Mouse (Mus musculus) stomach, postnatal 0 days (tissue): ENCODE measurements at regions not wholly inside any gene's neighbourhood (a gene's known extent, or its start where the extent isn't known, plus 50 kb on each side); places are given as distances from the start of the nearest gene placed in this dataset.

Experiments used
- ATAC-seq: fragments of 200-750 bp; cut with Nextera tagmentation; 2 replicates; pipeline ENCODE4 v1.8.0; 2017; ENCODE audit not compliant: low FRiP score, low TSS enrichment
- DNase-seq: peaks from one replicate; pipeline ENCODE4 v3.0.0-alpha.2; 2016; ENCODE audit warnings: low spot score
- H3K27ac ChIP-seq: fragments of 300-500 bp; sonication (generic); replicated peaks from 2 replicates; pipeline ENCODE4 v1.5.1; 2014; ENCODE audit warnings: mild to moderate bottlenecking, control low read depth
- H3K27me3 ChIP-seq: fragments of 300-500 bp; sonication (generic); 2 replicates; pipeline ENCODE4 v1.6.1; 2014; ENCODE audit warnings: low read length; ENCODE audit not compliant: control insufficient read depth, insufficient read depth
- H3K36me3 ChIP-seq: fragments of 300-500 bp; sonication (generic); 2 replicates; pipeline ENCODE4 v1.6.1; 2014; ENCODE audit warnings: low read length, mixed read lengths; ENCODE audit not compliant: control insufficient read depth, insufficient read depth
- H3K4me1 ChIP-seq: fragments of 300-500 bp; sonication (generic); replicated peaks from 2 replicates; pipeline ENCODE4 v1.6.1; 2014; ENCODE audit warnings: antibody characterized with exemption; ENCODE audit not compliant: control insufficient read depth, insufficient read depth
- H3K4me2 ChIP-seq: fragments of 300-500 bp; sonication (generic); replicated peaks from 2 replicates; pipeline ENCODE4 v1.6.1; 2014; ENCODE audit warnings: low read depth, mild to moderate bottlenecking, control low read depth, moderate library complexity
- H3K4me3 ChIP-seq: fragments of 300-500 bp; sonication (generic); 2 replicates; pipeline ENCODE4 v1.5.1; 2014; ENCODE audit warnings: low read depth, low read length, control low read depth
- H3K9ac ChIP-seq: fragments of 300-500 bp; sonication (generic); 2 replicates; pipeline ENCODE4 v1.6.1; 2014; ENCODE audit warnings: mild to moderate bottlenecking, low read length, control low read depth, mixed read lengths
- H3K9me3 ChIP-seq: fragments of 300-500 bp; sonication (generic); 2 replicates; pipeline ENCODE4 v1.6.1; 2016; ENCODE audit warnings: low read length; ENCODE audit not compliant: control insufficient read depth
- CTCF ChIP-seq: IDR thresholded peaks from 2 replicates; pipeline ENCODE4 v1.5.1; 2016; ENCODE audit warnings: antibody characterized with exemption, low read depth, mild to moderate bottlenecking, moderate library complexity
- EP300 ChIP-seq: optimal IDR thresholded peaks from 2 replicates; pipeline ENCODE3; 2016; ENCODE audit warnings: antibody characterized with exemption
- WGBS: fragments of 180-500 bp; shearing (Covaris S2); extraction: QIAGEN DNeasy Blood & Tissue Kit; methylation state at CpG from one replicate; pipeline ENCODE4 v1.1.7; 2014; 5-methylcytosine and 5-hydroxymethylcytosine counted together

DNA sequence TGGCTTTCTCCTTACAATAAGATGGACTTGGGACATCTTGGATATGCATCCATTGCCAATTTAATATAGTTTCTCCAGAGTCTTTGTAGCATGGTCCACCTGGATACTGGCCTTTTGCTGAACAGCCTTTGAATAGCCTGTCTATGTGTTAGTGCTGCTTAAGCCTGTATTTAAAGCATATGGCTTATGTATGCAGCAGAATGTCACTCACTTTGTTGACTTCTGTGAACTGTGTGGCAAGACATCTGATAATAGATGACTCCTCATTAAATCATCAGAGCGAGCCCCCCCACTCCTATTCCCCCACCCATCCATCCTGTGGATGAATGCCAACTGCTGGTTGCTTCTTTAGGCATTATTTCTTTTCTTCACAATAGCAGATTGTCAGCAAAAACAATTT is 268.2 kb upstream of the Bmp2 start:
- TF ChIP-seq CTCF (no peak), EP300 (no peak)
- H3K36me3 ChIP-seq = no peaks in the 10 kb centered on the region
- no peaks in the 10 kb centered on the region for H3K27me3 ChIP-seq
- no peak overlapping the region for H3K9ac ChIP-seq
- H3K4me3 ChIP-seq = no peak overlapping the region
- no peak overlapping the region for H3K4me2 ChIP-seq
- DNase-seq (no peak), ATAC-seq (no peak)
- 43% methylated on average over 1 of the region's 1 CpGs for WGBS
- H3K4me1 ChIP-seq = no peaks in the 10 kb centered on the region
- no peaks in the 10 kb centered on the region for H3K9me3 ChIP-seq
- H3K27ac ChIP-seq = no peak overlapping the region

DNA sequence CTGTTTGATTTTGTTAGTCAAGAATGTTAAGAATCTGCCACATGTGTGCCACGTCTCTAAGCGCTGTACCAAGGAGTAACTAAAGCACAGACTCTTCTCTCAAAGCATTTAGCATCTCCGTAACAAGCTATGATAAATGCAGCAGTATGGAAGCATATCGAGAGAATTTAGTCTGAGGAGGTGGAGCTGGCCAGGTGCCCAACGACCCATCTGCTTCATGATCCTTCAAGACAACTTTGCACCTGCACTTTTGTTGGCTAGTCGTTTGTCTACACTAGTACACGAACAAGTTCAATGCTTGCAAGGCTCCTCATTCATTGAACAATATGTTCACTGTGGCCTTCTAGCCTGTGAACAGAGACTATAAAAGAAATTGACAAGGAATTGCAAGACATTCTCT is 257.8 kb upstream of the Bmp2 start:
- Histone ChIP-seq H3K4me1 (no peaks in the 10 kb centered on the region), H3K27me3 (no peaks in the 10 kb centered on the region), H3K36me3 (no peaks in the 10 kb centered on the region), H3K4me2 (no peak overlapping the region), H3K9me3 (no peaks in the 10 kb centered on the region), H3K4me3 (no peak overlapping the region), H3K9ac (no peak overlapping the region), H3K27ac (no peak overlapping the region)
- 59% methylated on average over 7 of the region's 7 CpGs for WGBS
- ATAC-seq (no peak), DNase-seq (no peak)
- no peak for TF ChIP-seq CTCF
- no peak for TF ChIP-seq EP300

GRCm38 (mm10) chr2:133305936-133306335 is 246.0 kb upstream of the Bmp2 start:
- no peak overlapping the region for H3K4me3 ChIP-seq
- H3K27me3 ChIP-seq = no peaks in the 10 kb centered on the region
- H3K4me1 ChIP-seq = no peaks in the 10 kb centered on the region
- no peak overlapping the region for H3K4me2 ChIP-seq
- peak; percentile 19 for DNase-seq
- no peaks in the 10 kb centered on the region for H3K36me3 ChIP-seq
- no peak overlapping the region for H3K9ac ChIP-seq
- TF ChIP-seq EP300 (no peak), CTCF (no peak)
- WGBS = 67% methylated on average over 3 of the region's 3 CpGs
- H3K27ac ChIP-seq = no peak overlapping the region
- no peak for ATAC-seq
- H3K9me3 ChIP-seq = no peaks in the 10 kb centered on the region

GRCm38 (mm10) chr2:133311001-133311400 is 241.0 kb upstream of the Bmp2 start:
- Histone ChIP-seq H3K27ac (no peak overlapping the region), H3K9me3 (no peaks in the 10 kb centered on the region), H3K4me2 (no peak overlapping the region), H3K27me3 (no peaks in the 10 kb centered on the region), H3K9ac (no peak overlapping the region), H3K36me3 (no peaks in the 10 kb centered on the region), H3K4me1 (no peaks in the 10 kb centered on the region), H3K4me3 (no peak overlapping the region)
- TF ChIP-seq EP300 = no peak
- no peak for TF ChIP-seq CTCF
- no peak for DNase-seq
- no peak for ATAC-seq
- WGBS = 70% methylated on average over 1 of the region's 1 CpGs

DNA sequence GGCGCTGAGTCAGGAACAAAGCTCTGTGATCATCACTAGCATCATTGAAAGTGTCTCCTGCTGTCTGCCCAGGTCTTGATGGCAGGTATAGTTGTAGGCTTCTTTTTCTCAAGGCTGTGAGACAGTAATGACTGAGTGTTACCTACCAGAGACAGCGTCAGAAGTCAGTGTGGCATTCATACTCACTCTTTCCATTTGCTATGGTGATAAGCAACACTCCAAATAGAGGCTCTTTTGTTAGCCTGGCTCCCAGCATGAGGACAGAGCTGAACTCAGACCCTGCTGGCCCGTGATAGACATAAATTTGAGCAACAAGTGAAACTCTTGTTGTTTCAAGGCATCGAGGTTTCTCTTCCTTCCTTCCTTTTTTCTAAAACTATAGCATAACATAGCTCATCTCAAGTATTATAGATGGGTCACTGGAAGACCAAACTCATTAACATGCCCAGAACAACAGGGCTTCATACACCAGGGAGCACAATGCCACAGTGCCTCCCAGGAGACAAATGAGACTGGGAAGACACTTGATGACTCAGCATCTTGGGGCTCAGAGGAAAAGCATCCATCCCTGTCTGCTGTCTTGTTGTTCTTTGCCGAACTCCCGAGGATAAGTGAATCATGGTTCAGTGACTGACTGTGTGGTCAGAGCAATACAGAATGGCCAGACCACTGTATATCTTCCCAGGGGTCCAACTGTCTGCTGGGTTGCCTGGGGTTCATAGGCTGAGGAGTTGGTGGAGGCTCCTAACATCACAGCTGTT is 225.5 kb upstream of the Bmp2 start:
- Histone ChIP-seq H3K4me3 (no peak overlapping the region), H3K27ac (no peak overlapping the region), H3K27me3 (no peaks in the 10 kb centered on the region), H3K9me3 (no peaks in the 10 kb centered on the region), H3K36me3 (no peaks in the 10 kb centered on the region), H3K9ac (no peak overlapping the region), H3K4me2 (no peak overlapping the region), H3K4me1 (no peaks in the 10 kb centered on the region)
- no peak for DNase-seq
- 58% methylated on average over 6 of the region's 6 CpGs for WGBS
- TF ChIP-seq EP300 (no peak), CTCF (no peak)
- ATAC-seq = no peak

- DNase-seq (no peak), ATAC-seq (no peak)
- TF ChIP-seq EP300 (no peak), CTCF (no peak)
- Histone ChIP-seq H3K36me3 (no peaks in the 10 kb centered on the region), H3K9me3 (no peaks in the 10 kb centered on the region), H3K27me3 (no peaks in the 10 kb centered on the region), H3K4me3 (no peak overlapping the region), H3K4me2 (no peak overlapping the region), H3K9ac (no peak overlapping the region), H3K27ac (no peak overlapping the region), H3K4me1 (no peaks in the 10 kb centered on the region)
- whole genome bisulfite sequencing = 20% methylated on average over 2 of the region's 2 CpGs
Observed at GRCm38 (mm10) chr2:133327653-133328052, 224.3 kb upstream of the Bmp2 start.
